Comparison of ENCODE assay signal across 12 mouse cellular contexts in genomic region chr2:172132623-172133332, GRCm38 (mm10).
A peak's percentile ranks its signal among the peaks of the same experiment; 100 is the strongest.
DNase-seq lines count a peak whose midpoint lies in the region; ATAC-seq and TF ChIP-seq lines count a peak whose summit lies in the region.
"Had no signal": no experiment of that assay in that cellular context is flagged by ENCODE, and none has a peak within 500 bp of the region (broad histone marks: within the 10 kb centered on the region; RNA-seq: fewer than 3 reads in every experiment).

No protein-coding gene starts in this region.

- DNase-seq in embryonic facial prominence, embryonic 14.5 days (ENCODE audit: low spot score), result peak; percentile 45
- no peak for DNase-seq in embryonic facial prominence, embryonic 10.5 days (ENCODE audit: low spot score)
- peak; percentile 53 to 57 for DNase-seq in left cerebral cortex, adult 18-20 months (ENCODE audit: low spot score in 2 of 2)
- DNase-seq in left cerebral cortex, adult 11 months (ENCODE audit: low spot score), result no peak
- peak; percentile 86 for DNase-seq in brain, embryonic 14.5 days (ENCODE audit: low read depth)
- peak; percentile 80 for DNase-seq in midbrain, postnatal 0 days (ENCODE audit: low spot score)
- no peak for DNase-seq in adrenal gland, adult 18-20 months (ENCODE audit: low spot score in 2 of 2)
- DNase-seq: lung, postnatal 36 days; spleen, adult 18-20 months had no signal

- H3K27me3 ChIP-seq in embryonic facial prominence, embryonic 14.5 days (replicated peaks; ENCODE audit: control insufficient read depth, insufficient read depth, low read length), result no peaks in the 10 kb centered on the region
- no peaks in the 10 kb centered on the region for H3K27me3 ChIP-seq in embryonic facial prominence, embryonic 10.5 days (replicated peaks; ENCODE audit: low read depth, poor library complexity, severe bottlenecking)
- no peaks in the 10 kb centered on the region for H3K27me3 ChIP-seq in midbrain, postnatal 0 days (ENCODE audit: insufficient read depth, low read length)
- no peaks in the 10 kb centered on the region for H3K27me3 ChIP-seq in liver, embryonic 12.5 days (replicated peaks)
- H3K27me3 ChIP-seq: kidney, embryonic 15.5 days; limb, embryonic 13.5 days had no signal

- no peak overlapping the region for H3K9ac ChIP-seq in embryonic facial prominence, embryonic 14.5 days (ENCODE audit: low read depth, low read length)
- H3K9ac ChIP-seq in midbrain, postnatal 0 days (replicated peaks; ENCODE audit: low read length, poor library complexity, severe bottlenecking), result no peak overlapping the region
- H3K9ac ChIP-seq in liver, embryonic 12.5 days, result no peak overlapping the region
- H3K9ac ChIP-seq: kidney, embryonic 15.5 days; limb, embryonic 13.5 days had no signal

- H3K36me3 ChIP-seq in embryonic facial prominence, embryonic 14.5 days (ENCODE audit: control insufficient read depth, insufficient read depth, low read length), result no peaks in the 10 kb centered on the region
- no peaks in the 10 kb centered on the region for H3K36me3 ChIP-seq in embryonic facial prominence, embryonic 10.5 days (replicated peaks)
- H3K36me3 ChIP-seq in midbrain, postnatal 0 days (ENCODE audit: insufficient read depth, low read length), result no peaks in the 10 kb centered on the region
- H3K36me3 ChIP-seq in liver, embryonic 12.5 days, result no peaks in the 10 kb centered on the region
- H3K36me3 ChIP-seq: kidney, embryonic 15.5 days; limb, embryonic 13.5 days had no signal

- 69% methylated on average over 15 of the region's 15 CpGs for WGBS in embryonic facial prominence, embryonic 14.5 days
- WGBS in embryonic facial prominence, embryonic 10.5 days, result 85% methylated on average over 15 of the region's 15 CpGs
- 60% methylated on average over 15 of the region's 15 CpGs for WGBS in midbrain, postnatal 0 days
- WGBS in liver, embryonic 12.5 days (ENCODE audit: insufficient replicate concordance), result 63% methylated on average over 15 of the region's 15 CpGs

- no peaks in the 10 kb centered on the region for H3K9me3 ChIP-seq in embryonic facial prominence, embryonic 14.5 days (ENCODE audit: control insufficient read depth, low read length)
- no peaks in the 10 kb centered on the region for H3K9me3 ChIP-seq in embryonic facial prominence, embryonic 10.5 days
- H3K9me3 ChIP-seq in midbrain, postnatal 0 days (ENCODE audit: low read length), result no peaks in the 10 kb centered on the region
- peaks cover 30% of the 10 kb centered on the region for H3K9me3 ChIP-seq in liver, embryonic 12.5 days (replicated peaks)
- H3K9me3 ChIP-seq: kidney, embryonic 15.5 days; limb, embryonic 13.5 days had no signal

- no peak for TF ChIP-seq CTCF in brain, embryonic 14.5 days (IDR thresholded peaks at IDR 0.05; ENCODE audit: borderline replicate concordance, extremely low read depth, insufficient read depth, insufficient read length)
- peak; percentile 33; the same call in 1 of the 2 replicates for TF ChIP-seq CTCF in midbrain, postnatal 0 days (IDR thresholded peaks at IDR 0.05)

- H3K4me3 ChIP-seq in embryonic facial prominence, embryonic 14.5 days (ENCODE audit: low read depth, low read length), result no peak overlapping the region
- H3K4me3 ChIP-seq in embryonic facial prominence, embryonic 10.5 days, result no peak overlapping the region
- H3K4me3 ChIP-seq in midbrain, postnatal 0 days (ENCODE audit: low read depth, low read length), result no peak overlapping the region
- H3K4me3 ChIP-seq in liver, embryonic 12.5 days, result no peak overlapping the region
- H3K4me3 ChIP-seq: kidney, embryonic 15.5 days; limb, embryonic 13.5 days had no signal

- no peak for TF ChIP-seq POLR2A in brain, embryonic 14.5 days (IDR thresholded peaks at IDR 0.05; ENCODE audit: borderline replicate concordance, extremely low read depth, insufficient read depth, insufficient read length, poor library complexity, severe bottlenecking)

- no peaks in the 10 kb centered on the region for H3K4me1 ChIP-seq in embryonic facial prominence, embryonic 14.5 days (ENCODE audit: control insufficient read depth, insufficient read depth, low read length)
- no peaks in the 10 kb centered on the region for H3K4me1 ChIP-seq in embryonic facial prominence, embryonic 10.5 days
- peaks cover 5% of the 10 kb centered on the region; the same call in 1 of the 2 replicates for H3K4me1 ChIP-seq in midbrain, postnatal 0 days (ENCODE audit: insufficient read depth, low read length)
- no peaks in the 10 kb centered on the region for H3K4me1 ChIP-seq in liver, embryonic 12.5 days
- H3K4me1 ChIP-seq: kidney, embryonic 15.5 days; limb, embryonic 13.5 days had no signal

- ATAC-seq in embryonic facial prominence, embryonic 14.5 days (ENCODE audit: low read depth), result no peak
- peak; percentile 62 for ATAC-seq in midbrain, postnatal 0 days (ENCODE audit: low FRiP score)
- ATAC-seq in liver, embryonic 12.5 days, result no peak

- H3K27ac ChIP-seq in embryonic facial prominence, embryonic 14.5 days (replicated peaks; ENCODE audit: low read depth, low read length), result no peak overlapping the region
- H3K27ac ChIP-seq in embryonic facial prominence, embryonic 10.5 days (replicated peaks), result no peak overlapping the region
- H3K27ac ChIP-seq in midbrain, postnatal 0 days (ENCODE audit: low read depth, low read length), result peak overlapping the region; percentile 65
- H3K27ac ChIP-seq in liver, embryonic 12.5 days, result no peak overlapping the region
- H3K27ac ChIP-seq: kidney, embryonic 15.5 days; limb, embryonic 13.5 days had no signal

- H3K4me2 ChIP-seq in embryonic facial prominence, embryonic 14.5 days (ENCODE audit: low read depth, low read length), result no peak overlapping the region
- no peak overlapping the region for H3K4me2 ChIP-seq in midbrain, postnatal 0 days (ENCODE audit: low read depth, low read length, poor library complexity, severe bottlenecking)
- no peak overlapping the region for H3K4me2 ChIP-seq in liver, embryonic 12.5 days
- H3K4me2 ChIP-seq: kidney, embryonic 15.5 days; limb, embryonic 13.5 days had no signal

Comparison
In these comparisons a context has a peak if more than half of its experiments do, and no peak if none do; other contexts are left out.
1. DNase-seq: peak in embryonic facial prominence, embryonic 14.5 days (single experiment), left cerebral cortex, adult 18-20 months (2 of 2), brain, embryonic 14.5 days (single experiment) and midbrain, postnatal 0 days (single experiment); none in embryonic facial prominence, embryonic 10.5 days (single experiment), left cerebral cortex, adult 11 months (single experiment) and adrenal gland, adult 18-20 months (0 of 2).